Mouse (Mus musculus): ENCODE measurements around the gene Aym1. TPM values are rescaled to one million over a fixed set of nuclear protein-coding genes. Genes with fewer than 3 reads are reported as not detected.
"Not testable (repeated sequence)": the region's sequence is repeated elsewhere in the genome, so short reads cannot be mapped to it uniquely, and the experiment has no call there.

Gene Aym1
- polyA plus RNA-seq, 1 experiment, result not detected

- H3K27ac ChIP-seq (ENCODE audit: insufficient read depth, low read depth, low read length), result no peak overlapping the region
- 21% methylated on average over 11 of the region's 11 CpGs for WGBS
- no peaks in the 10 kb centered on the region for H3K36me3 ChIP-seq (ENCODE audit: control insufficient read depth, insufficient read depth, low read length)
- H3K4me1 ChIP-seq (ENCODE audit: control insufficient read depth, insufficient read depth, low read length), result no peaks in the 10 kb centered on the region
- H3K4me3 ChIP-seq (ENCODE audit: insufficient read depth, low read depth, low read length), result no peak overlapping the region
- no peak for DNase-seq
- no peak for TF ChIP-seq CTCF (conservative IDR thresholded peaks at IDR 0.05; ENCODE audit: insufficient read depth, insufficient read length, low read depth, low read length)
- TF ChIP-seq POLR2A (IDR thresholded peaks at IDR 0.05; ENCODE audit: low read depth, low read length), result no peak
- no peaks in the 10 kb centered on the region; the same call in 1 of the 2 replicates for H3K27me3 ChIP-seq (replicated peaks; ENCODE audit: control insufficient read depth, insufficient read depth, low read length)
Measured at GRCm38 (mm10) chr5:113345781-113346180, 11.3 kb upstream of the Aym1 start.

GRCm38 (mm10) chr5:113346651-113347050 lies 10.4 kb upstream of the Aym1 start:
- H3K27ac ChIP-seq (ENCODE audit: insufficient read depth, low read depth, low read length); H3K4me3 ChIP-seq (ENCODE audit: insufficient read depth, low read depth, low read length); H3K27me3 ChIP-seq (replicated peaks; ENCODE audit: control insufficient read depth, insufficient read depth, low read length); H3K36me3 ChIP-seq (ENCODE audit: control insufficient read depth, insufficient read depth, low read length); DNase-seq; H3K4me1 ChIP-seq (ENCODE audit: control insufficient read depth, insufficient read depth, low read length): not testable (repeated sequence)
- WGBS, result 43% methylated on average over 6 of the region's 6 CpGs

- Histone ChIP-seq H3K4me1 (ENCODE audit: control insufficient read depth, insufficient read depth, low read length) (no peaks in the 10 kb centered on the region), H3K27me3 (replicated peaks; ENCODE audit: control insufficient read depth, insufficient read depth, low read length) (no peaks in the 10 kb centered on the region; the same call in 1 of the 2 replicates), H3K36me3 (ENCODE audit: control insufficient read depth, insufficient read depth, low read length) (no peaks in the 10 kb centered on the region), H3K27ac (ENCODE audit: insufficient read depth, low read depth, low read length) (no peak overlapping the region), H3K4me3 (ENCODE audit: insufficient read depth, low read depth, low read length) (no peak overlapping the region)
- TF ChIP-seq POLR2A (IDR thresholded peaks at IDR 0.05; ENCODE audit: low read depth, low read length), result no peak
- TF ChIP-seq CTCF (conservative IDR thresholded peaks at IDR 0.05; ENCODE audit: insufficient read depth, insufficient read length, low read depth, low read length), result no peak
- DNase-seq, result no peak
- 42% methylated on average over 12 of the region's 12 CpGs for WGBS
Measured at GRCm38 (mm10) chr5:113347593-113347992, 9.5 kb upstream of the Aym1 start.

- 20% methylated on average over 13 of the region's 13 CpGs for WGBS
- H3K36me3 ChIP-seq (ENCODE audit: control insufficient read depth, insufficient read depth, low read length), result no peaks in the 10 kb centered on the region
- no peaks in the 10 kb centered on the region for H3K4me1 ChIP-seq (ENCODE audit: control insufficient read depth, insufficient read depth, low read length)
- TF ChIP-seq POLR2A (IDR thresholded peaks at IDR 0.05; ENCODE audit: low read depth, low read length) (no peak), CTCF (conservative IDR thresholded peaks at IDR 0.05; ENCODE audit: insufficient read depth, insufficient read length, low read depth, low read length) (no peak; the same call in 1 of the 2 replicates)
- H3K4me3 ChIP-seq (ENCODE audit: insufficient read depth, low read depth, low read length), result no peak overlapping the region
- no peak for DNase-seq
- no peak overlapping the region for H3K27ac ChIP-seq (ENCODE audit: insufficient read depth, low read depth, low read length)
- H3K27me3 ChIP-seq (replicated peaks; ENCODE audit: control insufficient read depth, insufficient read depth, low read length), result no peaks in the 10 kb centered on the region; the same call in 1 of the 2 replicates
Measured at GRCm38 (mm10) chr5:113348597-113348996, 8.5 kb upstream of the Aym1 start.

- 12% methylated on average over 7 of the region's 7 CpGs for WGBS
- Histone ChIP-seq H3K36me3 (ENCODE audit: control insufficient read depth, insufficient read depth, low read length) (no peaks in the 10 kb centered on the region), H3K4me1 (ENCODE audit: control insufficient read depth, insufficient read depth, low read length) (no peaks in the 10 kb centered on the region), H3K27me3 (replicated peaks; ENCODE audit: control insufficient read depth, insufficient read depth, low read length) (no peaks in the 10 kb centered on the region; the same call in 1 of the 2 replicates), H3K4me3 (ENCODE audit: insufficient read depth, low read depth, low read length) (no peak overlapping the region), H3K27ac (ENCODE audit: insufficient read depth, low read depth, low read length) (no peak overlapping the region)
- no peak for TF ChIP-seq CTCF (conservative IDR thresholded peaks at IDR 0.05; ENCODE audit: insufficient read depth, insufficient read length, low read depth, low read length)
- no peak for TF ChIP-seq POLR2A (IDR thresholded peaks at IDR 0.05; ENCODE audit: low read depth, low read length)
- DNase-seq, result no peak
Measured at GRCm38 (mm10) chr5:113349226-113349625, 7.9 kb upstream of the Aym1 start.

GRCm38 (mm10) chr5:113349810-113350209 lies 7.3 kb upstream of the Aym1 start:
- H3K36me3 ChIP-seq (ENCODE audit: control insufficient read depth, insufficient read depth, low read length), result no peaks in the 10 kb centered on the region
- DNase-seq, result no peak
- WGBS, result 21% methylated on average over 7 of the region's 7 CpGs
- no peaks in the 10 kb centered on the region for H3K4me1 ChIP-seq (ENCODE audit: control insufficient read depth, insufficient read depth, low read length)
- no peak overlapping the region for H3K27ac ChIP-seq (ENCODE audit: insufficient read depth, low read depth, low read length)
- H3K4me3 ChIP-seq (ENCODE audit: insufficient read depth, low read depth, low read length), result no peak overlapping the region
- no peaks in the 10 kb centered on the region; the same call in 1 of the 2 replicates for H3K27me3 ChIP-seq (replicated peaks; ENCODE audit: control insufficient read depth, insufficient read depth, low read length)
- TF ChIP-seq POLR2A (IDR thresholded peaks at IDR 0.05; ENCODE audit: low read depth, low read length) (no peak), CTCF (conservative IDR thresholded peaks at IDR 0.05; ENCODE audit: insufficient read depth, insufficient read length, low read depth, low read length) (no peak)

- Histone ChIP-seq H3K4me1 (ENCODE audit: control insufficient read depth, insufficient read depth, low read length) (no peaks in the 10 kb centered on the region), H3K36me3 (ENCODE audit: control insufficient read depth, insufficient read depth, low read length) (no peaks in the 10 kb centered on the region), H3K27me3 (replicated peaks; ENCODE audit: control insufficient read depth, insufficient read depth, low read length) (no peaks in the 10 kb centered on the region; the same call in 1 of the 2 replicates), H3K4me3 (ENCODE audit: insufficient read depth, low read depth, low read length) (no peak overlapping the region), H3K27ac (ENCODE audit: insufficient read depth, low read depth, low read length) (no peak overlapping the region)
- WGBS, result 88% methylated on average over 3 of the region's 3 CpGs
- no peak for TF ChIP-seq CTCF (conservative IDR thresholded peaks at IDR 0.05; ENCODE audit: insufficient read depth, insufficient read length, low read depth, low read length)
- no peak for TF ChIP-seq POLR2A (IDR thresholded peaks at IDR 0.05; ENCODE audit: low read depth, low read length)
- DNase-seq, result no peak
Measured at GRCm38 (mm10) chr5:113351768-113352167, 5.3 kb upstream of the Aym1 start.

- Histone ChIP-seq H3K36me3 (ENCODE audit: control insufficient read depth, insufficient read depth, low read length) (no peaks in the 10 kb centered on the region), H3K4me1 (ENCODE audit: control insufficient read depth, insufficient read depth, low read length) (no peaks in the 10 kb centered on the region), H3K27me3 (replicated peaks; ENCODE audit: control insufficient read depth, insufficient read depth, low read length) (no peaks in the 10 kb centered on the region; the same call in 1 of the 2 replicates), H3K4me3 (ENCODE audit: insufficient read depth, low read depth, low read length) (no peak overlapping the region), H3K27ac (ENCODE audit: insufficient read depth, low read depth, low read length) (no peak overlapping the region)
- 51% methylated on average over 6 of the region's 6 CpGs for WGBS
- TF ChIP-seq POLR2A (IDR thresholded peaks at IDR 0.05; ENCODE audit: low read depth, low read length) (no peak), CTCF (conservative IDR thresholded peaks at IDR 0.05; ENCODE audit: insufficient read depth, insufficient read length, low read depth, low read length) (no peak)
- DNase-seq, result no peak
Measured at GRCm38 (mm10) chr5:113352636-113353035, 4.5 kb upstream of the Aym1 start.
